Mouse (Mus musculus): ENCODE measurements around the gene Zfp84. TPM values are rescaled to one million over a fixed set of nuclear protein-coding genes. Genes with fewer than 3 reads are reported as not detected.

The Zfp84 gene
- polyA plus RNA-seq, 1 experiment: 4.7 TPM

GRCm38 (mm10) chr7:29814381-29814780, 46.0 kb downstream of the Zfp84 start:
- no peak for TF ChIP-seq POLR2AphosphoS2 (IDR thresholded peaks at IDR 0.05; ENCODE audit: insufficient read length, low read depth)
- no peak for TF ChIP-seq POLR2A (IDR thresholded peaks at IDR 0.05; ENCODE audit: insufficient read length, low read depth)
- TF ChIP-seq MYOD1 (IDR thresholded peaks at IDR 0.05; ENCODE audit: control insufficient read depth in 1 of 3, insufficient read length in 2 of 3, low read depth in 2 of 3): no peak
- TF ChIP-seq USF1 (IDR thresholded peaks at IDR 0.05; ENCODE audit: low read depth): no peak
- no peak for TF ChIP-seq MYOG (IDR thresholded peaks at IDR 0.05; ENCODE audit: control insufficient read depth in 1 of 3, insufficient read depth in 1 of 3, insufficient read length in 2 of 3, low read depth in 2 of 3)
- TF ChIP-seq REST (IDR thresholded peaks at IDR 0.05; ENCODE audit: insufficient read depth, insufficient read length): no peak
- no peak for TF ChIP-seq E2F4 (IDR thresholded peaks at IDR 0.05; ENCODE audit: insufficient read depth)
- no peak for TF ChIP-seq TCF12 (IDR thresholded peaks at IDR 0.05; ENCODE audit: insufficient read depth, poor library complexity, severe bottlenecking)
- no peak for TF ChIP-seq MAX (IDR thresholded peaks at IDR 0.05; ENCODE audit: low read depth)
- Histone ChIP-seq H3ac (ENCODE audit: control insufficient read depth, insufficient read length) (no peak overlapping the region), H3K4me2 (ENCODE audit: low read depth) (peak overlapping the region; percentile 83), H3K27me3 (ENCODE audit: control insufficient read depth, insufficient read depth, insufficient read length) (no peaks in the 10 kb centered on the region), H3K79me2 (ENCODE audit: control insufficient read depth, insufficient read depth) (peaks cover 18% of the 10 kb centered on the region), H3K4me3 (peak overlapping the region; percentile 63), H3K36me3 (ENCODE audit: control insufficient read depth, insufficient read depth) (no peaks in the 10 kb centered on the region)

GRCm38 (mm10) chr7:29815061-29815784, 46.9 kb downstream of the Zfp84 start:
- H3K4me3 ChIP-seq: peak overlapping the region; percentile 63
- H3K36me3 ChIP-seq (ENCODE audit: control insufficient read depth, insufficient read depth): no peaks in the 10 kb centered on the region
- H3ac ChIP-seq (ENCODE audit: control insufficient read depth, insufficient read length): peak overlapping the region; percentile 67
- TF ChIP-seq REST (IDR thresholded peaks at IDR 0.05; ENCODE audit: insufficient read depth, insufficient read length): no peak
- no peak for TF ChIP-seq SRF (IDR thresholded peaks at IDR 0.05; ENCODE audit: control insufficient read depth, insufficient read length, low read depth)
- no peak for TF ChIP-seq MYOD1 (IDR thresholded peaks at IDR 0.05; ENCODE audit: control insufficient read depth in 1 of 3, insufficient read length in 2 of 3, low read depth in 2 of 3)
- TF ChIP-seq USF1 (IDR thresholded peaks at IDR 0.05; ENCODE audit: low read depth): no peak
- no peak for TF ChIP-seq POLR2A (IDR thresholded peaks at IDR 0.05; ENCODE audit: insufficient read length, low read depth)
- TF ChIP-seq CEBPB (IDR thresholded peaks at IDR 0.05; ENCODE audit: insufficient read depth, poor library complexity, severe bottlenecking): no peak
- TF ChIP-seq MYOG (IDR thresholded peaks at IDR 0.05; ENCODE audit: control insufficient read depth in 1 of 3, insufficient read depth in 1 of 3, insufficient read length in 2 of 3, low read depth in 2 of 3): no peak
- no peak for TF ChIP-seq MAX (IDR thresholded peaks at IDR 0.05; ENCODE audit: low read depth)
- H3K79me2 ChIP-seq (ENCODE audit: control insufficient read depth, insufficient read depth): peaks cover 26% of the 10 kb centered on the region
- H3K27me3 ChIP-seq (ENCODE audit: control insufficient read depth, insufficient read depth, insufficient read length): no peaks in the 10 kb centered on the region
- peak overlapping the region; percentile 83 for H3K4me2 ChIP-seq (ENCODE audit: low read depth)

GRCm38 (mm10) chr7:29815910-29816429, 47.6 kb downstream of the Zfp84 start, which contains the start of gene Zfp790:
Gene Zfp790, plus strand, starts transcription at chr7:29816114.
- TF ChIP-seq POLR2A (IDR thresholded peaks at IDR 0.05; ENCODE audit: insufficient read length, low read depth) (peak; percentile 81), POLR2AphosphoS2 (IDR thresholded peaks at IDR 0.05; ENCODE audit: insufficient read length, low read depth) (peak; percentile 79), USF1 (IDR thresholded peaks at IDR 0.05; ENCODE audit: low read depth) (peak; percentile 9), MYOD1 (IDR thresholded peaks at IDR 0.05; ENCODE audit: control insufficient read depth in 1 of 3, insufficient read length in 2 of 3, low read depth in 2 of 3) (no peak), SRF (IDR thresholded peaks at IDR 0.05; ENCODE audit: control insufficient read depth, insufficient read length, low read depth) (peak; percentile 7)
- Histone ChIP-seq H3K4me2 (ENCODE audit: low read depth) (peak within 1 kb of the TSS; percentile 83), H3K27me3 (ENCODE audit: control insufficient read depth, insufficient read depth, insufficient read length) (no peaks in the 10 kb centered on the region), H3K79me2 (ENCODE audit: control insufficient read depth, insufficient read depth) (peaks cover 31% of the 10 kb centered on the region), H3K36me3 (ENCODE audit: control insufficient read depth, insufficient read depth) (no peaks in the 10 kb centered on the region), H3K4me3 (peak within 1 kb of the TSS; percentile 63), H3ac (ENCODE audit: control insufficient read depth, insufficient read length) (peak within 1 kb of the TSS; percentile 67)

- Histone ChIP-seq H3K27me3 (ENCODE audit: control insufficient read depth, insufficient read depth, insufficient read length) (no peaks in the 10 kb centered on the region), H3K79me2 (ENCODE audit: control insufficient read depth, insufficient read depth) (peaks cover 31% of the 10 kb centered on the region), H3K36me3 (ENCODE audit: control insufficient read depth, insufficient read depth) (peaks cover 3% of the 10 kb centered on the region), H3K4me2 (ENCODE audit: low read depth) (peak overlapping the region; percentile 80), H3ac (ENCODE audit: control insufficient read depth, insufficient read length) (no peak overlapping the region), H3K4me3 (peak overlapping the region; percentile 38)
- TF ChIP-seq TCF12 (IDR thresholded peaks at IDR 0.05; ENCODE audit: insufficient read depth, poor library complexity, severe bottlenecking) (no peak), MAX (IDR thresholded peaks at IDR 0.05; ENCODE audit: low read depth) (no peak), E2F4 (IDR thresholded peaks at IDR 0.05; ENCODE audit: insufficient read depth) (no peak), TCF3 (IDR thresholded peaks at IDR 0.05; ENCODE audit: insufficient read length, low read depth) (no peak), POLR2A (IDR thresholded peaks at IDR 0.05; ENCODE audit: insufficient read length, low read depth) (no peak), MYOD1 (IDR thresholded peaks at IDR 0.05; ENCODE audit: control insufficient read depth in 1 of 3, insufficient read length in 2 of 3, low read depth in 2 of 3) (no peak)
Observed at GRCm38 (mm10) chr7:29818619-29819254, 50.4 kb downstream of the Zfp84 start.

GRCm38 (mm10) chr7:29828001-29828400, 59.6 kb downstream of the Zfp84 start:
- H3ac ChIP-seq (ENCODE audit: control insufficient read depth, insufficient read length): no peak overlapping the region
- no peak overlapping the region for H3K4me3 ChIP-seq
- H3K36me3 ChIP-seq (ENCODE audit: control insufficient read depth, insufficient read depth): peaks cover 45% of the 10 kb centered on the region
- H3K27me3 ChIP-seq (ENCODE audit: control insufficient read depth, insufficient read depth, insufficient read length): no peaks in the 10 kb centered on the region
- H3K79me2 ChIP-seq (ENCODE audit: control insufficient read depth, insufficient read depth): no peaks in the 10 kb centered on the region
- H3K4me2 ChIP-seq (ENCODE audit: low read depth): no peak overlapping the region
- TF ChIP-seq MYOD1 (IDR thresholded peaks at IDR 0.05; ENCODE audit: control insufficient read depth in 1 of 3, insufficient read length in 2 of 3, low read depth in 2 of 3): no peak
- TF ChIP-seq MAX (IDR thresholded peaks at IDR 0.05; ENCODE audit: low read depth): no peak
- no peak for TF ChIP-seq MYOG (IDR thresholded peaks at IDR 0.05; ENCODE audit: control insufficient read depth in 1 of 3, insufficient read depth in 1 of 3, insufficient read length in 2 of 3, low read depth in 2 of 3)
- TF ChIP-seq TCF3 (IDR thresholded peaks at IDR 0.05; ENCODE audit: insufficient read length, low read depth): no peak
- TF ChIP-seq CEBPB (IDR thresholded peaks at IDR 0.05; ENCODE audit: insufficient read depth, poor library complexity, severe bottlenecking): no peak
- no peak for TF ChIP-seq REST (IDR thresholded peaks at IDR 0.05; ENCODE audit: insufficient read depth, insufficient read length)
- TF ChIP-seq POLR2A (IDR thresholded peaks at IDR 0.05; ENCODE audit: insufficient read length, low read depth): no peak
- TF ChIP-seq E2F4 (IDR thresholded peaks at IDR 0.05; ENCODE audit: insufficient read depth): no peak
- no peak for TF ChIP-seq USF1 (IDR thresholded peaks at IDR 0.05; ENCODE audit: low read depth)
- no peak for TF ChIP-seq POLR2AphosphoS2 (IDR thresholded peaks at IDR 0.05; ENCODE audit: insufficient read length, low read depth)
- no peak for TF ChIP-seq TCF12 (IDR thresholded peaks at IDR 0.05; ENCODE audit: insufficient read depth, poor library complexity, severe bottlenecking)
- TF ChIP-seq SRF (IDR thresholded peaks at IDR 0.05; ENCODE audit: control insufficient read depth, insufficient read length, low read depth): no peak

Measured in myocyte (in vitro differentiated cells).